Mouse (Mus musculus): Measurements from ENCODE around the gene Gm17349.

DNA sequence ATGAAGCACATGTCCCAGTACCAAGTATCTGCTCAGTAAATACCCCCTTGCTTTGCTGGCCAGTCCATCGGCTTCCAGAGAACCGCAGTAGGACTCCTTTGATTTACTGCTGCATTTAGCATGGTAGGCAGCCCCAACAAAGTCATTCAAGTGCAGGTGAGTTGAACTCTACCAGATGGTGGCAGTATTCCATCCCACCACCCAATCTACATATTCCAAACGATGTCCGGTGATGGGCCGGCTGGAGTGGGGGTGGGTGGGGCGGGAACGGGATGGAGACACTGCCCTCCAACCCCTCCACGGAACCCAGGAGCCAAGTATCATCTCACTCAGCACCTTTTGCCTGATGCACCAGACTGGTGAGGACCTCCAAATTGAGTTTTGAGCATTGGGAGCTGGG, 52.0 kb downstream of the Gm17349 start:
- TF ChIP-seq POLR2A (IDR thresholded peaks at IDR 0.05; ENCODE audit: borderline replicate concordance, low read depth, low read length) (no peak), CTCF (IDR thresholded peaks at IDR 0.05; ENCODE audit: low read depth, low read length) (no peak; the same call in 1 of the 2 replicates)
